Mouse (Mus musculus): ENCODE results near the gene Tssk3. TPM values are rescaled to one million over a fixed set of nuclear protein-coding genes. Genes with fewer than 3 reads are reported as not detected.

The Tssk3 gene
- polyA plus RNA-seq, 1 experiment from 2014 or later = not detected

- H3K4me2 ChIP-seq = no peak overlapping the region
- no peaks in the 10 kb centered on the region for H3K27me3 ChIP-seq (replicated peaks)
- peak overlapping the region; percentile 40; the same call in 1 of the 2 replicates for H3K27ac ChIP-seq (replicated peaks)
- H3K9ac ChIP-seq = no peak overlapping the region; the same call in 1 of the 2 replicates
- no peaks in the 10 kb centered on the region for H3K9me3 ChIP-seq
- H3K36me3 ChIP-seq = no peaks in the 10 kb centered on the region
- ATAC-seq (ENCODE audit: extremely low read depth, insufficient number of reproducible peaks, low FRiP score, low TSS enrichment) = no peak
- WGBS = 74% methylated on average over 6 of the region's 6 CpGs
- H3K4me1 ChIP-seq = peaks cover 32% of the 10 kb centered on the region
- no peak overlapping the region for H3K4me3 ChIP-seq
Measured at GRCm38 (mm10) chr4:129448713-129449112, 42.1 kb downstream of the Tssk3 start.

- Histone ChIP-seq H3K27ac (replicated peaks) (peak overlapping the region; percentile 40), H3K36me3 (no peaks in the 10 kb centered on the region), H3K27me3 (replicated peaks) (peaks cover 2% of the 10 kb centered on the region), H3K4me1 (peaks cover 32% of the 10 kb centered on the region), H3K9me3 (no peaks in the 10 kb centered on the region), H3K9ac (peak overlapping the region; percentile 56; the same call in 1 of the 2 replicates), H3K4me3 (no peak overlapping the region), H3K4me2 (no peak overlapping the region)
- 54% methylated on average over 11 of the region's 11 CpGs for WGBS
- ATAC-seq (ENCODE audit: extremely low read depth, insufficient number of reproducible peaks, low FRiP score, low TSS enrichment) = no peak
Measured at GRCm38 (mm10) chr4:129447778-129448563, 42.9 kb downstream of the Tssk3 start.

- no peak overlapping the region for H3K4me2 ChIP-seq
- H3K27me3 ChIP-seq (replicated peaks) = peaks cover 8% of the 10 kb centered on the region
- H3K4me3 ChIP-seq = no peak overlapping the region
- no peak for ATAC-seq (ENCODE audit: extremely low read depth, insufficient number of reproducible peaks, low FRiP score, low TSS enrichment)
- H3K9ac ChIP-seq = no peak overlapping the region
- H3K9me3 ChIP-seq = no peaks in the 10 kb centered on the region
- no peaks in the 10 kb centered on the region for H3K36me3 ChIP-seq
- WGBS = 59% methylated on average over 8 of the region's 8 CpGs
- peaks cover 32% of the 10 kb centered on the region for H3K4me1 ChIP-seq
- H3K27ac ChIP-seq (replicated peaks) = peak overlapping the region; percentile 40
Measured at GRCm38 (mm10) chr4:129447360-129447759, 43.5 kb downstream of the Tssk3 start.

GRCm38 (mm10) chr4:129441145-129441544 lies 49.7 kb downstream of the Tssk3 start:
- H3K9me3 ChIP-seq = no peaks in the 10 kb centered on the region
- H3K4me1 ChIP-seq = peaks cover 17% of the 10 kb centered on the region
- no peaks in the 10 kb centered on the region for H3K36me3 ChIP-seq
- H3K9ac ChIP-seq = no peak overlapping the region
- ATAC-seq (ENCODE audit: extremely low read depth, insufficient number of reproducible peaks, low FRiP score, low TSS enrichment) = no peak
- no peak overlapping the region for H3K27ac ChIP-seq (replicated peaks)
- H3K4me3 ChIP-seq = peak overlapping the region; percentile 48
- 36% methylated on average over 6 of the region's 6 CpGs for WGBS
- peak overlapping the region; percentile 72 for H3K4me2 ChIP-seq
- H3K27me3 ChIP-seq (replicated peaks) = peaks cover 42% of the 10 kb centered on the region

- peak; percentile 58; the same call in 1 of the 2 replicates for ATAC-seq (ENCODE audit: extremely low read depth, insufficient number of reproducible peaks, low FRiP score, low TSS enrichment)
- no peak within 1 kb of the TSS for H3K27ac ChIP-seq (replicated peaks)
Measured at GRCm38 (mm10) chr4:129440340-129441063, 50.3 kb downstream of the Tssk3 start, which contains the start of gene Zbtb8b. Gene Zbtb8b (minus strand): TSS chr4:129440853.

More at GRCm38 (mm10) chr4:129440340-129441063, 50.3 kb downstream of the Tssk3 start, which contains the start of gene Zbtb8b:
- Histone ChIP-seq H3K4me3 (peak within 1 kb of the TSS; percentile 48), H3K4me2 (peak within 1 kb of the TSS; percentile 72), H3K9me3 (no peaks in the 10 kb centered on the region), H3K9ac (peak within 1 kb of the TSS; percentile 64), H3K36me3 (no peaks in the 10 kb centered on the region), H3K4me1 (peaks cover 15% of the 10 kb centered on the region), H3K27me3 (replicated peaks) (peaks cover 42% of the 10 kb centered on the region)
- WGBS = 5% methylated on average over 33 of the region's 33 CpGs

Other genes starting within 250 kb of the Tssk3 start
- gene C77080, start 229.6 kb downstream of the Tssk3 start, polyA plus RNA-seq (2015; fragmentation: Nextera tagmentation; extraction: Ambion mirVana) = 1.8 and 2.3 TPM in 2 replicates
- 1.1 and 1.6 TPM in 2 replicates for gene Sync, start 203.4 kb downstream of the Tssk3 start, polyA plus RNA-seq (2015; fragmentation: Nextera tagmentation; extraction: Ambion mirVana)
- gene Rbbp4, start 155.7 kb downstream of the Tssk3 start, polyA plus RNA-seq (2015; fragmentation: Nextera tagmentation; extraction: Ambion mirVana) = 279 and 297 TPM in 2 replicates
- 36.6 and 45.0 TPM in 2 replicates for gene Zbtb8os, start 155.3 kb downstream of the Tssk3 start, polyA plus RNA-seq (2015; fragmentation: Nextera tagmentation; extraction: Ambion mirVana)
- gene Zbtb8a, start 112.9 kb downstream of the Tssk3 start, polyA plus RNA-seq (2015; fragmentation: Nextera tagmentation; extraction: Ambion mirVana) = 9.9 and 11.0 TPM in 2 replicates
- 3.9 and 4.7 TPM in 2 replicates for gene Zbtb8b, start 50.2 kb downstream of the Tssk3 start, polyA plus RNA-seq (2015; fragmentation: Nextera tagmentation; extraction: Ambion mirVana)
- gene Bsdc1, start 29.4 kb downstream of the Tssk3 start, polyA plus RNA-seq (2015; fragmentation: Nextera tagmentation; extraction: Ambion mirVana) = 25.4 and 26.9 TPM in 2 replicates
- gene Fam229a, start 168 bp upstream of the Tssk3 start, polyA plus RNA-seq (2015; fragmentation: Nextera tagmentation; extraction: Ambion mirVana) = not detected in 2 replicates
- gene Marcksl1, start 22.6 kb upstream of the Tssk3 start, polyA plus RNA-seq (2015; fragmentation: Nextera tagmentation; extraction: Ambion mirVana) = 383 and 399 TPM in 2 replicates
- gene Hdac1, start 51.7 kb upstream of the Tssk3 start, polyA plus RNA-seq (2015; fragmentation: Nextera tagmentation; extraction: Ambion mirVana) = 127 and 141 TPM in 2 replicates
- gene Lck, start 82.6 kb upstream of the Tssk3 start, polyA plus RNA-seq (2015; fragmentation: Nextera tagmentation; extraction: Ambion mirVana) = 2.8 and 7.0 TPM in 2 replicates
- 4.7 and 7.3 TPM in 2 replicates for gene Fam167b, start 87.5 kb upstream of the Tssk3 start, polyA plus RNA-seq (2015; fragmentation: Nextera tagmentation; extraction: Ambion mirVana)
- 169 and 189 TPM in 2 replicates for gene Eif3i, start 109.6 kb upstream of the Tssk3 start, polyA plus RNA-seq (2015; fragmentation: Nextera tagmentation; extraction: Ambion mirVana)
- 160 and 179 TPM in 2 replicates for gene Tmem234, start 109.6 kb upstream of the Tssk3 start, polyA plus RNA-seq (2015; fragmentation: Nextera tagmentation; extraction: Ambion mirVana)
- 1.3 and 1.6 TPM in 2 replicates for gene Dcdc2b, start 123.2 kb upstream of the Tssk3 start, polyA plus RNA-seq (2015; fragmentation: Nextera tagmentation; extraction: Ambion mirVana)
- gene Iqcc, start 128.1 kb upstream of the Tssk3 start, polyA plus RNA-seq (2015; fragmentation: Nextera tagmentation; extraction: Ambion mirVana) = 20.4 and 23.6 TPM in 2 replicates
- 41.1 and 46.1 TPM in 2 replicates for gene Ccdc28b, start 132.9 kb upstream of the Tssk3 start, polyA plus RNA-seq (2015; fragmentation: Nextera tagmentation; extraction: Ambion mirVana)
- 47.5 and 49.4 TPM in 2 replicates for gene Txlna, start 150.0 kb upstream of the Tssk3 start, polyA plus RNA-seq (2015; fragmentation: Nextera tagmentation; extraction: Ambion mirVana)
- 13.3 TPM in 2 replicates for gene Kpna6, start 181.7 kb upstream of the Tssk3 start, polyA plus RNA-seq (2015; fragmentation: Nextera tagmentation; extraction: Ambion mirVana)
- 6.7 and 6.9 TPM in 2 replicates for gene Tmem39b, start 205.8 kb upstream of the Tssk3 start, polyA plus RNA-seq (2015; fragmentation: Nextera tagmentation; extraction: Ambion mirVana)